In the genomic region with DNA sequence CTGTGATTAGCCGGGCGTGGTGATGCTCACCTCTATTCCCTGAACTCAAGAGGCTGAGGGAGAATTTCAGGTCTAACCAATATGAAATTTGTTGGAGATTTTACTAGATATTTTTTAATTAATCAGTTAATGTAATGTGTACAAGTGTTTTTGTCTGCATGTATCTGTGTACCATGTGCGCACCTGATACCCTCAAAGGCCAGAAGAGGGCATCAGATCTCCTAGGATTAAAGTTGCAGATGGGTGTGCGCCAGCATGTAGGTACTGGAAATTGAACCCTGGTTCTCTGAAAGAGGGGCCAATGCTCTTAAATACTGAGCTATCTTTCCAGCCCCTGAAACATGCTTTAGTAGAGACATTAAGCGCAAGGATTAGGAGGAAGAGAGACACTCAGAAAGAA, we compare ENCODE assay signal across 17 mouse cellular contexts.
DNase-seq lines count a peak whose midpoint lies in the region; ATAC-seq and TF ChIP-seq lines count a peak whose summit lies in the region.
"Had no signal": no experiment of that assay in that cellular context is flagged by ENCODE, and none has a peak within 500 bp of the region (broad histone marks: within the 10 kb centered on the region; RNA-seq: fewer than 3 reads in every experiment).

No protein-coding gene starts in this region.

- WGBS in forebrain, postnatal 0 days = 96% methylated on average over 5 of the region's 5 CpGs
- WGBS in forebrain, embryonic 12.5 days = 98% methylated on average over 5 of the region's 5 CpGs
- 98% methylated on average over 5 of the region's 5 CpGs for WGBS in liver, adult 2 months
- 83% methylated on average over 5 of the region's 5 CpGs for WGBS in liver, embryonic 12.5 days (ENCODE audit: insufficient replicate concordance)

- DNase-seq in forebrain, postnatal 0 days = no peak
- DNase-seq in liver, adult 2 months (ENCODE audit: extremely low read depth, low read depth, low spot score) = peak; percentile 31
- peak; percentile 22 for DNase-seq in thymus, postnatal 4 days
- no peak for DNase-seq in thymus, adult 18-20 months
- DNase-seq in spleen, postnatal 36 days (ENCODE audit: low spot score in 2 of 2) = no peak
- no peak for DNase-seq in embryo, embryonic 11 days
- DNase-seq: cerebellum, postnatal 14 days; midbrain, embryonic 14.5 days; right cerebral cortex, postnatal 14 days had no signal

- no peak overlapping the region for H3K4me2 ChIP-seq in forebrain, postnatal 0 days (ENCODE audit: low read depth)
- no peak overlapping the region for H3K4me2 ChIP-seq in forebrain, embryonic 12.5 days
- H3K4me2 ChIP-seq in liver, embryonic 12.5 days = no peak overlapping the region
- H3K4me2 ChIP-seq: embryonic facial prominence, embryonic 13.5 days; heart, embryonic 13.5 days; hindbrain, embryonic 12.5 days; kidney, embryonic 15.5 days; neural tube, embryonic 13.5 days had no signal

- no peaks in the 10 kb centered on the region for H3K27me3 ChIP-seq in forebrain, postnatal 0 days (ENCODE audit: insufficient read depth, low read length)
- H3K27me3 ChIP-seq in forebrain, embryonic 12.5 days = peaks cover 7% of the 10 kb centered on the region
- no peaks in the 10 kb centered on the region for H3K27me3 ChIP-seq in liver, adult 2 months (ENCODE audit: control insufficient read depth, insufficient read depth, low read length)
- peaks cover 7% of the 10 kb centered on the region; the same call in 1 of the 2 replicates for H3K27me3 ChIP-seq in liver, embryonic 12.5 days (replicated peaks)
- H3K27me3 ChIP-seq: embryonic facial prominence, embryonic 13.5 days; kidney, embryonic 15.5 days had no signal

- no peaks in the 10 kb centered on the region for H3K9me3 ChIP-seq in forebrain, postnatal 0 days (ENCODE audit: low read length)
- H3K9me3 ChIP-seq in forebrain, embryonic 12.5 days = no peaks in the 10 kb centered on the region
- no peaks in the 10 kb centered on the region for H3K9me3 ChIP-seq in liver, embryonic 12.5 days (replicated peaks)
- H3K9me3 ChIP-seq: embryonic facial prominence, embryonic 13.5 days; kidney, embryonic 15.5 days; limb, embryonic 10.5 days; neural tube, embryonic 13.5 days had no signal

- peak; percentile 25 for TF ChIP-seq CTCF in forebrain, postnatal 0 days (IDR thresholded peaks at IDR 0.05; ENCODE audit: low read depth)
- peak; percentile 55 for TF ChIP-seq CTCF in liver, adult 2 months (IDR thresholded peaks at IDR 0.05; ENCODE audit: low read depth, low read length)

- no peaks in the 10 kb centered on the region for H3K36me3 ChIP-seq in forebrain, postnatal 0 days (ENCODE audit: insufficient read depth)
- H3K36me3 ChIP-seq in forebrain, embryonic 12.5 days (replicated peaks) = no peaks in the 10 kb centered on the region
- H3K36me3 ChIP-seq in liver, adult 2 months (ENCODE audit: control insufficient read depth, insufficient read depth, low read length) = no peaks in the 10 kb centered on the region
- H3K36me3 ChIP-seq in liver, embryonic 12.5 days = no peaks in the 10 kb centered on the region
- H3K36me3 ChIP-seq: embryonic facial prominence, embryonic 13.5 days; heart, embryonic 13.5 days; hindbrain, embryonic 12.5 days; kidney, embryonic 15.5 days; limb, embryonic 10.5 days; neural tube, embryonic 13.5 days had no signal

- H3K4me1 ChIP-seq in forebrain, postnatal 0 days (ENCODE audit: insufficient read depth) = peaks cover 3% of the 10 kb centered on the region; the same call in 1 of the 2 replicates
- peaks cover 20% of the 10 kb centered on the region for H3K4me1 ChIP-seq in forebrain, embryonic 12.5 days
- peaks cover 4% of the 10 kb centered on the region; the same call in 1 of the 2 replicates for H3K4me1 ChIP-seq in liver, adult 2 months (ENCODE audit: control insufficient read depth, insufficient read depth, low read length)
- no peaks in the 10 kb centered on the region for H3K4me1 ChIP-seq in liver, embryonic 12.5 days
- H3K4me1 ChIP-seq: hindbrain, embryonic 12.5 days; kidney, embryonic 15.5 days had no signal

- no peak for TF ChIP-seq POLR2A in liver, adult 2 months (IDR thresholded peaks at IDR 0.05; ENCODE audit: extremely low read depth, insufficient read depth, low read length)

- H3K79me2 ChIP-seq in liver, adult 2 months (ENCODE audit: control insufficient read depth, insufficient read depth, low read length) = no peaks in the 10 kb centered on the region

- no peak overlapping the region for H3K27ac ChIP-seq in forebrain, postnatal 0 days (ENCODE audit: low read depth, low read length)
- H3K27ac ChIP-seq in forebrain, embryonic 12.5 days = no peak overlapping the region
- H3K27ac ChIP-seq in liver, adult 2 months (replicated peaks; ENCODE audit: insufficient read depth, low read depth, low read length) = no peak overlapping the region
- H3K27ac ChIP-seq in liver, embryonic 12.5 days = no peak overlapping the region
- H3K27ac ChIP-seq: embryonic facial prominence, embryonic 13.5 days; heart, embryonic 13.5 days; hindbrain, embryonic 12.5 days; kidney, embryonic 15.5 days; limb, embryonic 10.5 days; neural tube, embryonic 13.5 days had no signal

- ATAC-seq in forebrain, postnatal 0 days = no peak
- no peak for ATAC-seq in forebrain, embryonic 12.5 days (ENCODE audit: low FRiP score)
- ATAC-seq in liver, embryonic 12.5 days = no peak

- H3K4me3 ChIP-seq in forebrain, postnatal 0 days (ENCODE audit: low read depth, low read length) = no peak overlapping the region
- no peak overlapping the region for H3K4me3 ChIP-seq in forebrain, embryonic 12.5 days (replicated peaks)
- no peak overlapping the region for H3K4me3 ChIP-seq in liver, adult 2 months (ENCODE audit: insufficient read depth, low read depth, low read length)
- no peak overlapping the region for H3K4me3 ChIP-seq in liver, embryonic 12.5 days
- H3K4me3 ChIP-seq: embryonic facial prominence, embryonic 13.5 days; heart, embryonic 13.5 days; hindbrain, embryonic 12.5 days; kidney, embryonic 15.5 days; limb, embryonic 10.5 days; neural tube, embryonic 13.5 days had no signal

- H3K9ac ChIP-seq in forebrain, postnatal 0 days = no peak overlapping the region
- H3K9ac ChIP-seq in forebrain, embryonic 12.5 days = no peak overlapping the region
- H3K9ac ChIP-seq in liver, adult 2 months (ENCODE audit: low read depth, low read length) = no peak overlapping the region
- H3K9ac ChIP-seq in liver, embryonic 12.5 days = no peak overlapping the region
- H3K9ac ChIP-seq: embryonic facial prominence, embryonic 13.5 days; heart, embryonic 13.5 days; hindbrain, embryonic 12.5 days; kidney, embryonic 15.5 days; neural tube, embryonic 13.5 days had no signal

Comparison
In these comparisons a context has a peak if more than half of its experiments do, and no peak if none do; other contexts are left out.
1. DNase-seq: peak in liver, adult 2 months (single experiment) and thymus, postnatal 4 days (single experiment); none in forebrain, postnatal 0 days (single experiment), thymus, adult 18-20 months (0 of 2), spleen, postnatal 36 days (0 of 2) and embryo, embryonic 11 days (single experiment).